Mouse (Mus musculus) myocyte (in vitro differentiated cells): ENCODE results near the gene Zbtb43. TPM values are rescaled to one million over a fixed set of nuclear protein-coding genes. Genes with fewer than 3 reads are reported as not detected.

Experiments
- H3K27me3 ChIP-seq: one replicate; pipeline ENCODE4 v1.6.1; 2011; ENCODE audit not compliant: control insufficient read depth, insufficient read depth, insufficient read length
- H3K36me3 ChIP-seq: one replicate; pipeline ENCODE4 v1.6.1; 2011; ENCODE audit not compliant: control insufficient read depth, insufficient read depth
- H3K4me2 ChIP-seq: one replicate; pipeline ENCODE4 v1.6.1; 2011; ENCODE audit warnings: low read depth, control low read depth
- H3K4me3 ChIP-seq: one replicate; pipeline ENCODE4 v1.5.1; 2011; ENCODE audit warnings: mild to moderate bottlenecking, control low read depth, moderate library complexity
- H3K79me2 ChIP-seq: one replicate; pipeline ENCODE4 v1.6.1; 2011; ENCODE audit not compliant: control insufficient read depth, insufficient read depth
- H3ac ChIP-seq: one replicate; pipeline ENCODE4 v1.6.1; 2011; ENCODE audit not compliant: control insufficient read depth, insufficient read length
- CEBPB ChIP-seq: IDR thresholded peaks from 2 replicates; pipeline ENCODE4 v1.6.1; 2011; ENCODE audit warnings: mild to moderate bottlenecking, moderate library complexity; ENCODE audit not compliant: poor library complexity, insufficient read depth, severe bottlenecking
- E2F4 ChIP-seq: IDR thresholded peaks from one replicate; pipeline ENCODE4 v1.6.1; 2011; ENCODE audit warnings: mild to moderate bottlenecking, control low read depth, moderate library complexity; ENCODE audit not compliant: insufficient read depth
- MAX ChIP-seq: IDR thresholded peaks from one replicate; pipeline ENCODE4 v1.6.1; 2011; ENCODE audit warnings: low read depth, mild to moderate bottlenecking, control low read depth
- MYOD1 ChIP-seq, 3 experiments: IDR thresholded peaks; one replicate each; pipeline ENCODE4 v1.6.1; 2011; ENCODE audit warnings: control low read depth in 2 of 3, low read depth in 2 of 3, mild to moderate bottlenecking in 2 of 3, moderate library complexity in 1 of 3; ENCODE audit not compliant: insufficient read length in 2 of 3, control insufficient read depth in 1 of 3
- MYOG ChIP-seq, 3 experiments: IDR thresholded peaks; one replicate each; pipeline ENCODE4 v1.6.1; 2011; ENCODE audit warnings: control low read depth in 2 of 3, low read depth in 2 of 3, mild to moderate bottlenecking in 2 of 3; ENCODE audit not compliant: insufficient read length in 2 of 3, control insufficient read depth in 1 of 3, insufficient read depth in 1 of 3
- POLR2A ChIP-seq: IDR thresholded peaks from one replicate; pipeline ENCODE4 v1.6.1; 2011; ENCODE audit warnings: low read depth, mild to moderate bottlenecking, control low read depth, moderate library complexity; ENCODE audit not compliant: insufficient read length
- POLR2AphosphoS2 ChIP-seq: IDR thresholded peaks from one replicate; pipeline ENCODE4 v1.6.1; 2011; ENCODE audit warnings: low read depth, control low read depth; ENCODE audit not compliant: insufficient read length
- REST ChIP-seq: IDR thresholded peaks from one replicate; pipeline ENCODE4 v1.6.1; 2011; ENCODE audit warnings: mild to moderate bottlenecking, control low read depth, moderate library complexity; ENCODE audit not compliant: insufficient read depth, insufficient read length
- SRF ChIP-seq: IDR thresholded peaks from one replicate; pipeline ENCODE4 v1.6.1; 2011; ENCODE audit warnings: low read depth; ENCODE audit not compliant: control insufficient read depth, insufficient read length
- TCF12 ChIP-seq: IDR thresholded peaks from one replicate; pipeline ENCODE4 v1.6.1; 2011; ENCODE audit warnings: mild to moderate bottlenecking, control low read depth; ENCODE audit not compliant: poor library complexity, insufficient read depth, severe bottlenecking
- TCF3 ChIP-seq: IDR thresholded peaks from one replicate; pipeline ENCODE4 v1.6.1; 2011; ENCODE audit warnings: low read depth, control low read depth; ENCODE audit not compliant: insufficient read length
- USF1 ChIP-seq: IDR thresholded peaks from one replicate; pipeline ENCODE4 v1.6.1; 2011; ENCODE audit warnings: low read depth, mild to moderate bottlenecking, control low read depth, moderate library complexity
- polyA plus RNA-seq: library from polyadenylated mRNA; unstranded; fragments of >200 nt; fragmentation: generic; extraction: Trizol; gene quantifications from one replicate; pipeline ENCODE4 v1.2.1, GENCODE M21; 2012; ENCODE audit warnings: missing spikeins

Gene Zbtb43
- polyA plus RNA-seq, 1 experiment: 10.5 TPM

DNA sequence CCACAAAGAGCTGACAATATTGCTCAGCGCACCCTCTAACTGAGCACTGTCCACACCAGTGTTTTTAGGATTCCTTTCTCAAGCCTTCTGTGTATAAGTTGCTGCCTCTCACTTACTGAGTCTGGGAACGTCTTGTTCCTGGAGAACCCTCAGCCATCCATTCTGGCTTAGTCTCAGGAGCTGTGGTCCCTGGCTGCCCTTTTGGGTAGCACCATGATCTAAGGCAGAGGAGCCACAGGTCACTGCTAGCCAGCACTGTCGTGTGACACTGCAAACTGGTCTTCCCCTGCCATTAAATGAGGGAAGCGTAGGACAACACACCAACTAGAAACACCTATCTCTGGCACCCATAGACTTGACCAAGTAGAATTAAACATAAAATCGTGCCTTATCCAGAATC, 15.6 kb downstream of the Zbtb43 start:
- peaks cover 41% of the 10 kb centered on the region for H3K36me3 ChIP-seq

DNA sequence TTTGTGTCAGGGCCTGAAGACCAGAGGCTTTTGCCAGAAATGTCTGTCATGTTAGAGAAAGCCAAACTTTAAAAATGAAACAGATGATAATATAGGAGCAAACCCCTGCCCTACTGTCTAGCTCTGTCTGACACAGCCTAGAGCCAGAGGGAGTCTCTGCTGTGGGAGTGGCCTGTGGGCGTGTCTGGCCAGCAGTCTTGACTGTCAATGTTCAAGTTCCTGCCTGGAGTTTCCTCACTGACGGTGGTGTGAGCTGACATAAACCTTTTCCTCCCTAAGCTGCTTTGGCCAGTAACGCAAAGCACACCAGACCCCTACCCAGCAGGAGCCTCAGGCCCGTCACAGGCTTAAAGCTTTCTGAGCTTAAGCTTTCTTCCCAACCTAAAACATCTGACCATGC, 16.2 kb downstream of the Zbtb43 start:
- Histone ChIP-seq H3K27me3 (no peaks in the 10 kb centered on the region), H3K4me3 (no peak overlapping the region), H3K4me2 (no peak overlapping the region), H3K79me2 (peaks cover 3% of the 10 kb centered on the region), H3ac (no peak overlapping the region), H3K36me3 (peaks cover 41% of the 10 kb centered on the region)
- no peak for TF ChIP-seq POLR2A
- no peak for TF ChIP-seq SRF
- TF ChIP-seq TCF12: no peak
- no peak for TF ChIP-seq MAX
- TF ChIP-seq POLR2AphosphoS2: no peak
- no peak for TF ChIP-seq REST
- TF ChIP-seq TCF3: no peak

More for the DNA sequence above, 15.6 kb downstream of the Zbtb43 start:
- TF ChIP-seq USF1 (no peak), SRF (no peak), POLR2A (no peak), POLR2AphosphoS2 (no peak), MYOD1 (IDR thresholded peaks at IDR 0.05; ENCODE audit: control insufficient read depth in 1 of 3, insufficient read length in 2 of 3, low read depth in 2 of 3) (no peak), E2F4 (no peak), REST (no peak), TCF12 (no peak), MYOG (IDR thresholded peaks at IDR 0.05; ENCODE audit: control insufficient read depth in 1 of 3, insufficient read depth in 1 of 3, insufficient read length in 2 of 3, low read depth in 2 of 3) (no peak)
- H3ac ChIP-seq: no peak overlapping the region
- H3K79me2 ChIP-seq: peaks cover 3% of the 10 kb centered on the region
- no peak overlapping the region for H3K4me2 ChIP-seq
- no peak overlapping the region for H3K4me3 ChIP-seq
- H3K27me3 ChIP-seq: no peaks in the 10 kb centered on the region

DNA sequence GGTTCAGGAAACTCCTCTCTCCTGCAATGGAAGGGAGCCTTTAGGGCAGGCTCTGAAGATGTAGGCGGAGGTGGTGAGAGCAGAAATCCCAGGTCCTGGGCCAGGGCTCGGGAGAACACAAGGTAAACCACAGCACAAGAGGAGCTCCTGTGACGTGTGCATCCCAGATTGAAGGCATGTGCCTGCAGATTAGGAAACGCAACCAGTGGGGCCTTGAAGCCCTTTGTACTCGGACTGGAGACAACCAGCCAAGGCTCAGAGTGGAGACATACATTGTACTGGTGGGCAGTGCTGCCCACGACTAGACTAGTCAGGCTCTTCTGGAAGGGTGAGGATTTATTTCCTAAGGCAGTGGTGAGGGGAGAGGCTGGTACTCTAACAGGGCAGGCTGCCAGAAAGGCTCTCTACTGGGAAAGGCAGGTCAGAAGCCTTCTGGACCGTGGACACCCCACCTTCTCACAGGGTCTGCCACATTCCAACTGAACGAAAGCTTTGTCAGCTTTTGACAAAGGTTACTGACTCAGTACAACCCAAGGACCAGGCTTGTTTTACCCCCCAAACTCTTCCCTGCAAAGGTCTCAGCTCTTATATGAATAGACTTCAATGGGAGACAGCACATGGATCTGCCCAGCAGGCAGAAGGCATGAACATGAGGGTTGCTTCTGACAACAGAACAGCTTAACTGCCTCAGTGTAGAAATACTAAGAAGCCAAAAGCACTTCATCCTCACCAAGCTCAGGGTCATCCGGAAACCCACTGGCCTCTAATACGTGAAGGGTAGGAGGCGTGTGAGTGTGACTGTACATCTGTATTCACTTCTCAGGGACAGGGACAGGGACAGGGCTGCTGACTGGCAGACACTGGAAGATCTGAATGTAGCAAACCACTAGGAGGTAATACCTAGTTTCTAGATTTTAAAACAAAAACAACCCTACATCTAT, 17.1 kb downstream of the Zbtb43 start:
- no peak overlapping the region for H3K4me2 ChIP-seq
- H3K27me3 ChIP-seq: no peaks in the 10 kb centered on the region
- peaks cover 41% of the 10 kb centered on the region for H3K36me3 ChIP-seq
- H3ac ChIP-seq: no peak overlapping the region
- no peak overlapping the region for H3K4me3 ChIP-seq
- H3K79me2 ChIP-seq: peaks cover 3% of the 10 kb centered on the region
- TF ChIP-seq MYOG (IDR thresholded peaks at IDR 0.05; ENCODE audit: control insufficient read depth in 1 of 3, insufficient read depth in 1 of 3, insufficient read length in 2 of 3, low read depth in 2 of 3) (no peak), E2F4 (no peak), USF1 (no peak), TCF12 (no peak), CEBPB (no peak), TCF3 (no peak), POLR2A (no peak)

DNA sequence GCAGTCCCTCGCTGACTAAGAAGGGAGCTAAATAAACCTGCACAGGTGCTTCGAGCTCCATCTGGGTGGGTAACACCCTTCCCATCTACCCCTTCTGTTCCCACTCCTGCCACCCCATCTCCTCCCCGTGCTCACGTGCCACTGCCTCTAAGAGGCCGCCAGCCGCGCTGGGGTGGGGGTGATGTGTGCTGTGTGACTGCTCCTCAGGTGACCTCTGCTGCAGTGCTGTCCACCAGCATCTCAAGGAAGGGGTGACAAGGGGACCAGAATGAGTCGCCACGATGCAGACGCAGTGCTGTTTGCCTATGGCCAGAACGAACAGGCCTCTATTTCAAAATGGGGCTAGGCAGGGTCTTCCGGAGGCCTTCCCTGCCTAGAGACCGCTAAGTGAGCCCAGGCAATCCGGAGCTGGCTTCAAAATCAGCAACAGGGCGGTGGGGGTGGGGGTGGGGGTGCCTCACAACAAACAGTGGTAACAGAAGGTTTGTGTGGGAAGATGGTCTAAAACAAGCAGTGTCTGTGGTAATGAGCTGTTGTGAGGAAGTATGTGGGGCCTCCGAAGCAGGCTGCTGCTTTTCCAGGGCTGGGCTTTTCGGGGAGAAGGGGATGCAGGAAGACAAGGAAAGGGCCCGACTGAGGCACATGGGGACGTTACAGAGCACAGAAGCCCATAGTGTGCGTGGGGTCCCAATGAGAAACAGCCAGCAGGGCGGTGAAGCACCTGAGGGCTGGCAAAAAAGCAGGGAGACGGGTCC, 19.1 kb downstream of the Zbtb43 start:
- Histone ChIP-seq H3K27me3 (no peaks in the 10 kb centered on the region), H3ac (no peak overlapping the region), H3K36me3 (peaks cover 36% of the 10 kb centered on the region), H3K4me3 (no peak overlapping the region), H3K4me2 (no peak overlapping the region), H3K79me2 (peaks cover 3% of the 10 kb centered on the region)
- no peak for TF ChIP-seq E2F4
- no peak for TF ChIP-seq USF1
- TF ChIP-seq POLR2A: no peak
- no peak for TF ChIP-seq CEBPB
- peak; percentile 6 for TF ChIP-seq POLR2AphosphoS2
- TF ChIP-seq MYOD1 (IDR thresholded peaks at IDR 0.05; ENCODE audit: control insufficient read depth in 1 of 3, insufficient read length in 2 of 3, low read depth in 2 of 3): no peak

DNA sequence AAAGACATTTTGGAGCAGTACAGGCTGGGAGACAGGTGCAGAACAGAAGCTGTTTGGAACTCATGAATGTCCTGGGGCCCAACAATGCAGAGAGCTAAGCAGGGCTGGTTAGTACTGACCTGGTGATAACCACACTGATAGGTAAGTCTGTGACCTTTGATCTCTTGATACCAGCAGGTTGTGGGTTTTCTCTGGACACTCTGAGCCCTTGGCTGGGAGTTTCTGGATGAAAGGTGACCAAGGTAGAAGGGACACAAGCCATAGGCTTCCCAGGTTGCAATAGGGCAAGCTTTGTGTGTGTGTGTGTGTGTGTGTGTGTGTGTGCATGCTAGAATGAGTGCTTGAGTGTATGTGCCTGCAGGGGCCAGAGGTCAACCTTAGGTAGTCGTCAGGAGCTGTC, 21.6 kb downstream of the Zbtb43 start:
- H3ac ChIP-seq: no peak overlapping the region
- H3K4me2 ChIP-seq: no peak overlapping the region
- peaks cover 3% of the 10 kb centered on the region for H3K79me2 ChIP-seq
- TF ChIP-seq TCF3: no peak
- H3K36me3 ChIP-seq: peaks cover 15% of the 10 kb centered on the region
- no peak overlapping the region for H3K4me3 ChIP-seq
- H3K27me3 ChIP-seq: no peaks in the 10 kb centered on the region
